Mouse (Mus musculus) adrenal gland, postnatal 25 days (tissue): ENCODE results near the gene Hoga1. TPM values are rescaled to one million over a fixed set of nuclear protein-coding genes. Genes with fewer than 3 reads are reported as not detected.
A peak's percentile ranks its signal among the peaks of the same experiment; 100 is the strongest.

ENCODE experiments used
- DNase-seq: peaks from one replicate; pipeline ENCODE4 v3.0.0; 2021; ENCODE audit warnings: mixed read lengths
- long read RNA-seq: library from polyadenylated mRNA; stranded (forward); transcript quantifications from one replicate; pipeline ENCODE4 v2.0.0, GENCODE M21; 2021
- total RNA-seq: library from RNA; stranded (reverse); gene quantifications from 2 replicates; pipeline ENCODE4 v1.2.3, GENCODE M21; 2021

The Hoga1 gene
- total RNA-seq, result 4.5 and 5.2 TPM in 2 replicates
- long read RNA-seq, transcript Hoga1-201 (7 exons, 1,668 nt), result major isoform, 122 of 142 reads
- long read RNA-seq, partial matches to known transcripts, result 3 of 142 reads
- long read RNA-seq, other reads (novel, unspliced or antisense), result 16 of 142 reads

DNA sequence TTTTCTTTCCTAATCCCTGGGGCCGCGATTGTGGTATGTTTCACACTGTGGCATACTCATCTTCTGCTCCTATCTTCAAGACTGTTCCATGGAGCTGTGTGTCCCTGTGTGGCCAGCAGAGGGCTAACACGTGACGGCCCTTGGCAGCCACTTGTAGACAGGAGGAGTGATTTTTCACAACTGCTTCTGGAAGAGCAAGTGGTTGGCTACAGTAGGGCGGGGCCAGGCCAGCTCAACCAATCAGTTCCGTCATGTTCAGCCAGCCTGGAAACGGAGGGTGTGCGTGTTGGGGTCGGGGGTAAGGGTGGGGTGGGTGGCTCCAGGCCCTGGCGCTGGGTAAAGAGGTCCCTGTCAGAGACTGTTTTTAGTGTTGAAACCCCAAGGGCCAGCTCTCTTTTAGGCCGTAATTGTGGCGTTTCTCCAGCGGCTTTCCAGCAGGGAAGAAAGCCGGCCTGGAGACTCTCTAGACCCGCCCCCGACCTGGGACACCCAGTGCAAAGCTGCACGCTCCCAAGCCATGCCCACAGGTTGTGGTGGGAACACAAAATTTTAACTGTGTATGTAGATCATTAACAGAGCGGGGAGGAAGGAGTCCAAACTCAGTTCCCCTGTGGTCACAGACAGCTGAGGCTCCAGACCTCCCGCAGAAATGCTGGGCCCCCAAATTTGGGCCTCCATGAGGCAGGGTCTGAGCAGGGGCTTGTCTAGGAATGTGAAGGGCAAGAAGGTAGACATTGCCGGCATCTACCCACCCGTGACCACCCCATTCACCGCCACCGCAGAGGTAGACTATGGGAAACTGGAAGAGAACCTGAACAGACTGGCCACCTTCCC lies at the start of gene Hoga1:
Hoga1 (plus strand) TSS at position 342 of the 834 bp plus-strand sequence.
- DNase-seq, result peak; percentile 74

DNA sequence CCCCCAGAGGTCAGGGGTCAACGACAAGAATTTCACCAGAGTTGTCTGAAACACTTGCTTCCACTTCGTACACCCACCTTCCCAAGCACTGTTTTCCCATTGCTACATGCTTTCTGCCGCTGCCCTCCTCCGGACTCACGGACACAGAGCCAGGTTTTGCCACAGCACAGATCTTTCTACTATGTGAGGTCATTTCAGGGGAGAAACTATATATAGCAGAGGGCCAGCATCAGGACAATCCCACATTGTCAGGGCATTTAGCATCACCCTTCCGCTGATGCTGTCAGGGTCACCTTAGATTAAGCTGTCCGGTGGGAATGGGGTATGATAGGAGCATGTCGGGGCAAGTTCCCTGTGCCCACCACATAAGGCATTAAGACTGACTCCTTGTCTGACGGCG lies 48.3 kb upstream of the Hoga1 start:
- DNase-seq, result no peak

DNA sequence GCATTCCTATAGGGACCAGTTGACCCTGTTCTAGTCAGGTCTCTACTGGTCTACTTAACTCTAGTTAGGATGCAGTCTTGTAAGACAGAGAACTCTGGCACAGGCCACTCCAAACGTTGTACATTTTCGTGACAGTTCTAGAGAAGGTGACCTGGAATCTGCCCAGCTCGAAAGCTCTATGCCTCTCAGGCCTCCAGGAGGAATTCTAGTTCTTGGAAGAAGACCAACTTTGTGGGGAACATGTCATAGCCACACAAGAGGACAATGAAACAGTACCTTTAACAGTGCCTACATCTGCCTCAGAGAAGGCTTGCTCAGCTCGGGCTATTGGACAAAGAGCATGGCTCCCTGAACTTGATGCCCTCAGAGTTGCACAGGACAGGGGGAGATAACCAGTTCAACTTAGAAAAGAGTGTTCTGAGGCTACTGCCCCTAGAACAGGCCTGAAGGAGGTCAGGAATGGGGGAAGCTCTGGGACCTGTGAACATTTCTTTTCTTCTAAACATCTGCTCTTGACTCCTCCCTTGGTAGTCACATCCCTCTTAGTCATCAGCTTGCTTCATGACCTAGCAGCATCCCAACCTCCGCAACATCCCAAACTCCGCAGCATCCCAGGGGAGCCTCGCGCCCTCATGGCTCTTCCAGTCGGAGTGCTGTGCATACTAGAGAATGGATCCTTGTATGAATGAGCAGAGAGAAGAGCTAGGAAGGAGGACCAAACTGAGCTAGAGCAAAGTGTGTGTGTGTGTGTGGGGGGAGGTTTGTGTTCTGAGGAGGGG lies 46.5 kb upstream of the Hoga1 start:
- DNase-seq, result no peak

DNA sequence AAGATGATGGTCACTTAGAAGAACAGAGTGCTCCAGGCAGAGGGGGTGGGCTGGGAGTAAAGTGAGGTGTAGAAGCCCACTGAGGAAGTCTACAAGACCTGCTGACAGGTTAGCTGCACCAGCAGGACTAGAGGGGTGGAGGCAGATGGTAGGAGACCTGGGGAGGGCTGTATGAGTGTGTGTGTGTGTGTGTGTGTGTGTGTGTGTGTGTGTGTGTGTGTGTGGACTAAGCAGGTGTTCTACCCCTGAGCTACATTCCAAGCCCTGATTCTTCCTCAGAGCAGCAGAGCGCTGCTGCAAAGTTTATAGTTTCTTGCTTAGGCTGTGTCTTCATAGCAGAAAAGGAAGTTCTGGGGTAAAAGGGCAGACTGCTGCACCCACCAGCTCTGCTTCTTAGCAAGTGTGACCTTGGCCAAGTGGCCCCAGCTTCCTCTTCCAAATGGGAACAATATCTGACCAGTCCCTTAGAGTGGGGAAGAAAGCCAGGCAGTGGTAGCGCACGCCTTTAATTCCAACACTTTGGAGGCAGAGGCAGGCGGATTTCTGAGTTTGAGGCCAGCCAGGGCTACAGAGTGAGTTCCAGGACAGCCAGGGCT lies 45.6 kb upstream of the Hoga1 start:
- DNase-seq, result no peak

DNA sequence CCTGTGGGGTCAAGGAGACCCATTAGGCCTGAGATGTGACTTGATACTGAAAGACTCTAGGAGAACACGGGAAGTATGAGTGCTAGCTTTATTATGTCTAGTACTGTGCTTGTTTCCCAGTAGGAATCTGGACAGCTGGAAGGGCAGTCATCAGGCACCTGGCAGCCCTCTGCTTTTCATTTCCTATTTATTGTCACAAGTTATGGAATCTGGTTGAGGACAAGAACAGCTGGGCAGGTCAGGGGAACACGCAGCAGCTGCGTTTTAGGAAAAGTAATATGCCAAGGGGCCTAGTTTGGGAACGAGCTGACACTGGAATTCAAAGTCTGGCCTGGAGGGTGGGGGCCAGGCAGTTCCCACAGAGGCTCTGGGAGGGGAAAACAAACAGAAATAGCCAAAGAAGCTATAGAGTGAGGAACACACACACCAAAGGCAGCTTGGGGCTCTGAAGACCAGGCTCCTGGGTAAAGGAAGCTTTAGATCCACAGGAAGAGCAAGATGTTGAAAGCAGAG lies 44.9 kb upstream of the Hoga1 start:
- no peak for DNase-seq

DNA sequence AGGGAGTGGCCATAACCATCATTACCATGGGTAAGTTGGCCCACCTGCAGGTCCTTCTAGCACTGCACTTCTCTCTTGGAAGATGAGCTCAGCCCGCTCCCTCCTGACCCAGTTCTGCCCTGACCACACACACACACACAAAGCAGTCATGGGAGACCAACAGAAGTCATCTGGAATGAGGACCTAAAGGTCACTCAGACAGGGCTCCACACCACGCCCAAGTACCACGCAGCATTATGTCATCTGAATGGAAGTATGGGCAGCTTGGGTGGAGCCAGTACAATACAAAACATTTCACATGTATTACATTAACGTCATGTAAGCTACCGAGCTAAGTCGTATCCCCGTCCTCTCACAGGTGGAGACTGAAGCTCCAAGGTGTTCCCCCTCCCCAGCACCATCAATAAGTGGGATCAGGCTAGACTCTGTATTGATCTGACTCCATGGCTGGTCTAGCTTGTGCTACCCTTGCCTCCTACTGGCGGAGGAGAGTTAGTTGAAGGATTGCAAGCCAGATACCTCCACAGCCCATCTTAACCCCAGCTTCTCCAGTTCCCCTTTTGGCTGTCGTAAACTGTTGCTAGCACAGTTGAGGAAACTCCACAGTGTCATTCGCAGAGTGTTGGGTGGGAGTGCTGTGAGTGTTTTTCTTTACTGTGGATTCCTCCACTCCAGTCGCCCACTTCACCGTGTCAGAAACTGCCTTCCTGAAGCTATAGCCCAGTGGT lies 44.0 kb upstream of the Hoga1 start:
- DNase-seq, result no peak

DNA sequence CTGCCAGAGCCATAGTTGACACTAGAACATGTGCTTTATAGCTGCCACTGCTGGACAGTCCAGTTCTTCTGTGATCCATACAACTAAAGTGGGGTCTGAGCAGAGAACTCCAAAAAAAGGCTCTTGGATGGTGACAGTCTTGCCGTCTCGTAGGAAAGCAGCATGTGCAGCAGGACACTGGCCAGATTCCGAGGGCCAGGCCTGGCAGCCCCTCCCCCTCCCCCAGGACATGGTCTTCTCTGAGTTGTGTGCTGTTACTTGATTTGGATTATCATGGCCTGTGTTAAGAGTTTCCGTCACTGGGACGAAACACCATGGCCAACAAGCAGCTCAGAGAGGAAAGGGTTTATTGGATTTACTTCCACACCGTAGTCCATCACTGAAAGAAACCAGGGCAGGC lies 41.2 kb upstream of the Hoga1 start:
- no peak for DNase-seq

DNA sequence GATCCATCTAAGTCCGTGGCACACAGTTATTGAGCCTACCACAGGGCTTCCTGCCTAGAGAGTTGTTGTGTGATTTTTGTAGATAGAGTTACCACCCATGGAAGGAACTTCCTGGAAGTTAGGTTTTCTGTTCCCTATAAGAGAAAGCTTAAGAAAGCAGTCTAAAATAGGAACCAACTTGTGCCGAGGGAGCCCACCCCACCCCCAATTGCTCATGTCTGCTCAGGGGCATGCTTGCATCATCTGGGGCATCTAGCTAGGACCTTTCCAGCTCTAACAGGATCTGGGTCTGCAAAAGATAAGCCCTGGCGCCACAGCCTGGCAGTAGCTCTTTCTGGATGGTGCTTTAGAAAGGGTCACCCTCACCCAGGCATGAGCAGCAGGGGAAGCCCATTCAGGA lies 39.8 kb upstream of the Hoga1 start:
- DNase-seq, result no peak

DNA sequence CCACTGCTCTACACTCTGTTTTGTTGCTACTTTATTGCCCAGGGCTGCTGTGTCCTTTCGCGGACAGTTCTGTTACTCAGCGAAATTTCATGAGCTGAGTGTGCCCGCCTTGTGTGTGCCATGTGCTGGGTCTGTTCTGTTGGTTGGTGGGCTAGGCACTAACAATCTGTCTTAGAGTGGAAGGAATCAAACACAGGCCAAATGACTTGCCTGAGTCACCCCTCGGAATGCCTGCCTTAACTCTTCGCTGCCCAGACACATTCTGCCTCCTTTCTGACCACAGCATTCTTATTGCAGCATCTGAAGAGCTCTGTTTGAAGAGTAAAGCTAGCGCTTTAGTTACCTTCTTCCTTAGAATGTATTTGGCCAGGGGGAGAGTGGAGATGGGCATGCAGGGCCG lies 38.8 kb upstream of the Hoga1 start:
- DNase-seq, result no peak

DNA sequence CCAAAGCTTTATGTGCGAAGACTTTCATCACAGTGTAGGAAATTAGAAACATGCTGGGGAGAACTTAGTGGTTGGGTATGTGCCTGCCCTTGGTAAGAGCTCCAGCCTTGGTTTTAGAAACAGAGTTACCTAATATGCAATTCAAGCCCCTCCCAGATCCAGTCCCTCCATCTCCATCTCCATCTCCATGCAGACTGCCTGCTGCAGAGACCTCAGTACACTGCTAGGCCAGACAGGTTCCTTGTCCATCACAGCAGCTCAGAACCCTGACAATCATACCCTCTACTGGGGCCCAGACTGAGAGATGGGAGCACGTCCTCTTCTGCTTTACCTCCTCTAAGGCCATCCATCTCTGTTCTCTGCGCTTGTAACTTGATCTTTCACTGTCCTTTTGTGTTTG lies 36.8 kb upstream of the Hoga1 start:
- no peak for DNase-seq

DNA sequence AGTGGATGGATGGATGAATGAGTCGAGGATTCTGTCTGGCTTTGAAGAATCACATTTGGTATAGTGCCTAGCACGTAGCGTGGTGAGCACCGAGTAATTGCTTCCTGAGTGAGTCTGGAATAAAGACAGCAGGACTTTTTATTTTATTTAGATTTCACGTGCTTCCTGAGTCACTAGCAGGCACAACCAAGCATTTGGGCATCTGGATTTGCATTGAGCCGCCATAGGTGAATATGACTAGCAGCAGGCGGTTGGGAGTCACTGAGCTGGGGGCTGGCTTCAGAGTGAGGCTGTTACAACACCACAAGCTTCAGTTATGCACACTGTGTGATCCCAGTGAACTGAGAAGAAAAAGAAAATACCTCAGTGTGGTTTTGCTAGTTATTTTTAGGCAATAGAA lies 36.3 kb upstream of the Hoga1 start:
- no peak for DNase-seq

DNA sequence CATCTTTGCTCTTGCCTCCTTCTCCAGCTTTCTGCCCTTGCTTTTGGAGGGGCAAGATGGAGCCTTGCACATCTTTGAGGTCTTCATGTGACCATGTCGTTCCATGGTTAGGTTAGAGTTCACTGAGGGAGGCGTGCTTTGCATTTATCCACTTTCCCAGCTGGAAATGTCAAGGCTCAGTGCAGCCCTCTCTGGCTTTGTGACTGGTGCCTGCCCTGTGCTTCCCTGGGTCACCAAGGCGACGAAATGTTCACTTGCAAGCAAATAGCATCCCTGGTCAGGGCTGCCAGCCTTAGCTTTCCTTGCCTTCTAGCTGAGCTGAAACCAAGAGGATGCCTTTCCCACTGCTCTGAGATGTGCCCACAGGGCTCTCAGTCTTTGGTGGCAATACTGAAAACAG lies 35.0 kb upstream of the Hoga1 start:
- DNase-seq, result peak; percentile 45

DNA sequence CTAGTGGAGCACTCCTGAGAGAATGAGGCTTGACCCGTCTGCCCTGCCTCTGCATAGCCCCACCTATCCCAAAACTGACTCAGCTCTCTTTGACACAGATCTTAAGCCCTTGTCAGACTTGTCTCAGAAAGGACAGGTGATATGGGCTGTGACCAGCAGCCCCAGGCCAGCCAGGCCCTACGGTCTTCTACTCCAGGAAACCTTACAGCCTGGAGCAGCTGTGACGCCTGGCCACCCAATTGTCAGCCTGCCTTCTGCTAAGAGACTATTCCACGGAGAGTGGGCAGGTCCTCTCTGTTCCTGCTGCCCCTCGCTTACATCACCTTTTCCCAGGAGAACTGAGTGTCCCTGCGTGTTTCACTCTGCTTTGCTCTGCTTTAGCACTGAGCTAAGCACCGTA lies 34.3 kb upstream of the Hoga1 start:
- no peak for DNase-seq

DNA sequence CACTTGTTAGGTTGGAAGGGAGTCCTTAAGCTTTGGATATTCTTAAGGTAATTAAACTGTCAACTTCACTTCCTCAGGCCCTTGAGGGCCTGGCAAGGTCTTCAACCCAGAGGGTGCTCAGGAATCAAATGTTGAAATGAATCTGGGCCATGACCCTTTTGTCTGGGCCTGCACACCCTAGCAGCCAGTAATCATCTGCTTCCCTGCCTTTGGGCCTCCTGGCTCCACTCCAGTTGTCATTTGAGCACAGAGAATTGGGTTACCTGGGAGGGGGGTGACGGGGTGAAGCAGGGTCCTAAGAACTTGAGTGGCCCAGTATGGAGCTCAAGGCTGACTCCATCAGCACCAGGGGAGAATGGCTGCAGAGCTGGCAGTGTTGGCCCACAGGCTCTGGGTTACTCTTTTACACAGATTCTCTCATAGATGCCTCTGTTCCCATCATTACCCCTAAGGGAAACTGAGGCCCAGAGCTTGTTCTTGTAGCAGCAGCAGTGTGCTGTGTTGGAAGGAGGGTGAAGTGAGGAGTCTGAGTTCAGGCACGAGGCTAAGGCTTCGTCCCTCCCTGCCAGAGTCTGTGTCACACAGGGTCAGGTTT lies 31.1 kb upstream of the Hoga1 start:
- DNase-seq, result no peak

DNA sequence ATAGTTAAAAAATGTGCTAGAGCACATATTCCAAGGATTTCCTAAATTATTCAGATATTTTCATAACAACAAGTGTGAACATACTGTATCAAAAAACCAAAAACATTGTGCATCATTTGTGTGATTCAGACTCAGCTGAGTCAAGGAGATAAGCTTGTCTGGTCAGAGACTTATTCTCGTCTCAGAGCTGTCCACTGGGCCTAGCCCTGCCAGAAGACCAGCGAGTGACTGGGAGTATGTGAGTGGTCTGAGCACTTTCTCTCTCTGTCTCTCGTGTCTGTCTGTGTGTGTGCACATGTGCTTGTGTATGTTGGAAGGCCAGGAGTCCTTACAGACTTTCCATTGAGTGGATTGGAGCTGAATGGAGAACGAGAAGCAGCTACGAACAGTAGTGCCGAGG lies 30.4 kb upstream of the Hoga1 start:
- DNase-seq, result no peak

DNA sequence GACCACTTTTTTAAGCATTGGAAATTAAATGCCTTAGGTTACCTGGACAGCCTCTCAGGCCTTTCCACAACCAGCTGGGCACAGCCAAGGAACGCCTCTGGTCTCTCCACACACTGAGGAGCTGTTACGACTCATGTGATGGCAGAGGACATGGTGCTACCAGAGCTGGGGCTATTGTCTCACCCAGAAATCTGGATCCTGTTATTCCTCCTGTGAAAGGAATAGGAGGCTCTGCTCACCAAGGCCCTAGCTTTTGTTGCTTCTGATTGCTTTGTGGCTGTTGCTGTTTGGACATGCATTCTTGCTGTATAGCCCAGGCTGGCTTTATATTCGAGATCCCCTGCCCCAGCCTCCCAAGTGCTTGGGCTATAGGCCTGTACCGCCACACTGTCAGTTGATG lies 29.2 kb upstream of the Hoga1 start:
- DNase-seq, result no peak

DNA sequence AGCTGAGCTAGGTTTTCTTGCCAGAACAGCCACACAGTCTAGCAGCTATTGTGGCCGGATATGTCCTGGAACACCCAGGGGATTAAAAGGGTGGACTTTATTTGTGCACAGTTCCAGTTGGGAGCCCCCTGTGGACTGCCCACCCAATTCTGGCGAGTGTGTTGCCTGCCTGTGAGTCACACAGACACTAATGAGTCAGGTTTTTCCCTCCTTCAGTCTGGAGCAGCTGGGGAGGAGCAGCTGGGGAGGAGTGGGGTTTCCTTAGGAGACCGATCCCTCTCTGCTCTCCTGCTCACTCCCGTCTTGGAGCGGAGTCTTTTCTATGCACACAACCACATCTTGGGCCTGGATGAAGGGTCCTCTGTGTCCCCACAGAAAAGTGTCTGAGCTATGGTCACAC lies 28.6 kb upstream of the Hoga1 start:
- DNase-seq, result no peak

DNA sequence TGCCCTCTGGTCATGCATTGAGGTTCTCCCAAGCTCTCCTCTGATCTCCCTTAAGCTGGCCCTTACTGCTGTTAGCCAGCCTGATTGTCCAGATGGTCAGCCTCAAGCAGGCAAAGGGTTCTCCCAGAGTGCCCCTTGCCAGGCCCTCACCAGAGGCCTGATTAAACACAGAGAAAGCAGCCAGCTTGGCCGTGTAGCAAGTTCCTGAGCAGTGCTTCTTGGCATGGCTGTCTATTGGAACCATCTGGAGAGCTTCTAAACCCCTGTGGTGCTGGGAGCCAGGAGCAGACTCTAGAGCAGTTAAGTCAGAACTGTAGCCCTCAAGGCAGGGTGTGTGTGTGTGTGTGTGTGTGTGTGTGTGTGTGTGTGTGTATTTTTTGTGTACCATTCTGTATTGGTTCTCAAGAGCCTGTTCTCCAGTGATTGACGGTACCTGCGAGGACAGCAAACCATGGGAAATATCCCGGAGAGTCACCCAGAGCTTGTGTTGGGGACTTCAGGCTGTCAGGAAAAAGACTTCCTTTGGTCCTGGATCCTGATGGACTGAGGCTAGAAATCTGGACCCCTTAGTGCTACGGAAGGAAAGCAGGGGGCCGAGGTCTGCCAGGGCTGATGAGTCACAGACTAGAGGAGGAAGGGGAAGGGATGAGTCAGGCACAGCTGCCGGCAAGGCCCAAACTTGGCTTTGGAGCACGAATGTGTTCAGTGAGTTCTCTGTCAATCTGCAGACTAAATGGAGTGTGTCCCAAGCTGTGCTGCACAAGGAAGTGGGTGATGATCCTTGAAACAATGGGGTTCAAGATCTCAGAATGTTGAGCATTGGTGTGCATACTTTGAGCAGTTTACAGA lies 27.8 kb upstream of the Hoga1 start:
- peak; percentile 72 for DNase-seq

DNA sequence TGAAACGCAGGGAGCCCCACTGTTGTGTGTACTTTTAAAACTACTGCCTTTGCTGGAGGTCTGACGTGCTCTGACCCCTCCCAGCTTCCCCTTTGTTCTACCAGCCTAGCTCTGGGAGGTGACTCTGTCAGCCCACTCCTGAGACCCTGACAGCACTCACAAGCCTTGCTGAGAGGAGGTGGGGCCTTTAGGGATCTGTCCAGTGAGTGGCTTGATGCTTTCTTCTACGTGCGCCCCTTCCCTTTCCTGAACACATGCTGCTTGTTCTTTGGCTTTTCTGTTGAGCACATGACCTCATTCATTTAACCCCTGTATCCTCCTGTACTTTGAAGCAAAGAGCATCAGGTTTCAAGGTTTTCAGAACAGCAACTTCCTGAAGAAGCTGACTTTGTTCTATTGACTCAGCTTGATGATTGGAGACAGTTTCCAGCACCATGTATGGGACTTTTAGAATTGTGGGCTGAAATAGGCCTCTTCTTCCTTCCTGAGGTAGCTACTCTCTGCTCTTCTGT lies 26.3 kb upstream of the Hoga1 start:
- DNase-seq, result no peak
